9 mouse cellular contexts compared by ENCODE assay signal in the genomic region with DNA sequence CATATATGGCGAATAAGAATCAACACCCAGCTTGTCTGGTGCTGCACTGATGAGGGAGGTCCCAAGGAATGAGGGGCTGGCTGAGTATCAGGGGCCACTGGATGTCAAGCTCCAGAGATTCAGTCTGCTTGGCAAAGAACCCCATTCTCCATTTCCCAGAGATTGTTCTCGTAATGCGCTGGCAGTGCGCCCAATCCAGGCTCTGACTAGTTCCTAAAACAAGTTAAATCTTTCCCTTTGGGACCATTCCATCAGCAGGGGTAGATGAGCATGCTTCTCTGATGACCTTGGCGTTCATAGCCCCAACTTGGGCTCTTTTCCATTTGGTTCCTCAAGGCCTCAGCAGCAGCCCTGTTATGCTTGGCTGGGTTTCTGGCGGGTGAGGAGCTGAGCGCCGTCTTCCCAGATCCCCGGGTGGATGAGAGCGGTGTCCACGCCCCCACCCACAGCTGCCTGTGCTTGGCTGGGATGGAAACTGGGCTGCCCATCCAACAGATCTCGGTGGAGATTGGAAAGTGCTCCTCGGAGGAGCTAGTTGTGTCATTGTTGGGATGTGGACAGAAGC.
DNase-seq lines count a peak whose midpoint lies in the region; ATAC-seq and TF ChIP-seq lines count a peak whose summit lies in the region.
"Had no signal": no experiment of that assay in that cellular context is flagged by ENCODE, and none has a peak within 500 bp of the region (broad histone marks: within the 10 kb centered on the region; RNA-seq: fewer than 3 reads in every experiment).

No protein-coding gene starts in this region.

- H3K27me3 ChIP-seq in forebrain, embryonic 16.5 days (replicated peaks; ENCODE audit: control insufficient read depth, insufficient read depth, low read length), result no peaks in the 10 kb centered on the region
- no peaks in the 10 kb centered on the region for H3K27me3 ChIP-seq in forebrain, embryonic 11.5 days (ENCODE audit: control insufficient read depth, insufficient read depth, low read length)
- no peaks in the 10 kb centered on the region for H3K27me3 ChIP-seq in Patski
- no peaks in the 10 kb centered on the region for H3K27me3 ChIP-seq in kidney, postnatal 0 days (ENCODE audit: insufficient read depth, low read length)
- peaks cover 3% of the 10 kb centered on the region; the same call in 1 of the 2 replicates for H3K27me3 ChIP-seq in forebrain, embryonic 12.5 days
- H3K27me3 ChIP-seq: embryonic facial prominence, embryonic 12.5 days had no signal

- no peak overlapping the region for H3K4me3 ChIP-seq in forebrain, embryonic 16.5 days (replicated peaks; ENCODE audit: low read length)
- no peak overlapping the region for H3K4me3 ChIP-seq in forebrain, embryonic 11.5 days (ENCODE audit: low read depth, low read length)
- H3K4me3 ChIP-seq in kidney, postnatal 0 days (replicated peaks; ENCODE audit: low read depth, low read length), result no peak overlapping the region
- no peak overlapping the region for H3K4me3 ChIP-seq in forebrain, embryonic 12.5 days (replicated peaks)
- H3K4me3 ChIP-seq: embryonic facial prominence, embryonic 12.5 days had no signal

- no peaks in the 10 kb centered on the region for H3K36me3 ChIP-seq in forebrain, embryonic 16.5 days (ENCODE audit: control insufficient read depth, insufficient read depth)
- H3K36me3 ChIP-seq in forebrain, embryonic 11.5 days (ENCODE audit: control insufficient read depth, insufficient read depth, low read length), result no peaks in the 10 kb centered on the region
- no peaks in the 10 kb centered on the region for H3K36me3 ChIP-seq in kidney, postnatal 0 days (ENCODE audit: insufficient read depth, low read length)
- H3K36me3 ChIP-seq in forebrain, embryonic 12.5 days (replicated peaks), result no peaks in the 10 kb centered on the region
- H3K36me3 ChIP-seq: embryonic facial prominence, embryonic 12.5 days had no signal

- no peak for TF ChIP-seq CTCF in Patski (IDR thresholded peaks at IDR 0.05)
- no peak for TF ChIP-seq CTCF in kidney, postnatal 0 days (IDR thresholded peaks at IDR 0.05; ENCODE audit: low read depth)

- intact Hi-C loops in gastrocnemius, postnatal 14 days (cut with DNase I; ENCODE audit: low total_unique reads), result no loop called here

- no peaks in the 10 kb centered on the region for H3K9me3 ChIP-seq in forebrain, embryonic 16.5 days (ENCODE audit: control insufficient read depth, low read length)
- no peaks in the 10 kb centered on the region for H3K9me3 ChIP-seq in forebrain, embryonic 11.5 days (ENCODE audit: control insufficient read depth, low read length)
- H3K9me3 ChIP-seq in kidney, postnatal 0 days (replicated peaks; ENCODE audit: low read length), result no peaks in the 10 kb centered on the region
- no peaks in the 10 kb centered on the region for H3K9me3 ChIP-seq in forebrain, embryonic 12.5 days
- H3K9me3 ChIP-seq: embryonic facial prominence, embryonic 12.5 days had no signal

- H3K9ac ChIP-seq in forebrain, embryonic 16.5 days (replicated peaks; ENCODE audit: low read depth, low read length), result no peak overlapping the region
- no peak overlapping the region for H3K9ac ChIP-seq in forebrain, embryonic 11.5 days (ENCODE audit: low read length)
- no peak overlapping the region for H3K9ac ChIP-seq in kidney, postnatal 0 days (ENCODE audit: low read depth, low read length)
- H3K9ac ChIP-seq in forebrain, embryonic 12.5 days, result no peak overlapping the region
- H3K9ac ChIP-seq: embryonic facial prominence, embryonic 12.5 days had no signal

- peak; percentile 38; the same call in 1 of the 2 replicates for ATAC-seq in forebrain, embryonic 16.5 days
- ATAC-seq in forebrain, embryonic 11.5 days (replicated peaks; ENCODE audit: low FRiP score), result no peak
- ATAC-seq in Patski, result peak; percentile 63
- ATAC-seq in kidney, postnatal 0 days (replicated peaks; ENCODE audit: low FRiP score, low read depth), result peak; percentile 71; the same call in 1 of the 2 replicates
- ATAC-seq in forebrain, embryonic 12.5 days (ENCODE audit: low FRiP score), result no peak

- POLR2A ChIA-PET in Patski (lab: Charles Lee), result interaction anchor here (0.6 kb wide), 1 partner anchor 109 kb away, joined by 3 read pairs; no protein-coding TSS in a partner anchor

- no peak for DNase-seq in forebrain, embryonic 11.5 days (ENCODE audit: low spot score)
- peak; percentile 88 for DNase-seq in Patski (ENCODE audit: low read depth, low spot score)
- peak; percentile 87 for DNase-seq in gastrocnemius, postnatal 14 days
- peak; percentile 83 for DNase-seq in kidney, postnatal 0 days (ENCODE audit: low spot score)
- peak; percentile 83 for DNase-seq in lung, postnatal 14 days
- peak; percentile 66 for DNase-seq in urinary bladder, postnatal 25 days (ENCODE audit: low spot score)

- no peak overlapping the region for H3K27ac ChIP-seq in forebrain, embryonic 16.5 days (ENCODE audit: low read length)
- no peak overlapping the region for H3K27ac ChIP-seq in forebrain, embryonic 11.5 days (ENCODE audit: low read depth, low read length)
- H3K27ac ChIP-seq in kidney, postnatal 0 days, result no peak overlapping the region
- H3K27ac ChIP-seq in forebrain, embryonic 12.5 days, result no peak overlapping the region
- H3K27ac ChIP-seq: embryonic facial prominence, embryonic 12.5 days had no signal

- CTCF ChIA-PET in Patski (lab: Charles Lee), result no interaction called here

- in situ Hi-C loops in Patski (cut with MboI; ENCODE audit: low pct_unique_long_range_greater_than_20kb), result loop anchor here (5.0 kb wide), 1 partner anchor 100 kb away; no protein-coding TSS in a partner anchor

- 73% methylated on average over 13 of the region's 13 CpGs for WGBS in forebrain, embryonic 16.5 days
- 90% methylated on average over 13 of the region's 13 CpGs for WGBS in forebrain, embryonic 11.5 days
- 44% methylated on average over 13 of the region's 13 CpGs for WGBS in kidney, postnatal 0 days
- 86% methylated on average over 13 of the region's 13 CpGs for WGBS in forebrain, embryonic 12.5 days

- no peak overlapping the region for H3K4me2 ChIP-seq in forebrain, embryonic 16.5 days (ENCODE audit: low read length)
- H3K4me2 ChIP-seq in forebrain, embryonic 11.5 days (ENCODE audit: low read depth, low read length, severe bottlenecking), result no peak overlapping the region
- no peak overlapping the region for H3K4me2 ChIP-seq in kidney, postnatal 0 days (ENCODE audit: low read length)
- no peak overlapping the region for H3K4me2 ChIP-seq in forebrain, embryonic 12.5 days
- H3K4me2 ChIP-seq: embryonic facial prominence, embryonic 12.5 days had no signal

- no peaks in the 10 kb centered on the region for H3K4me1 ChIP-seq in forebrain, embryonic 16.5 days (replicated peaks; ENCODE audit: control insufficient read depth, insufficient read depth, low read length)
- H3K4me1 ChIP-seq in forebrain, embryonic 11.5 days (replicated peaks; ENCODE audit: control insufficient read depth, insufficient read depth, low read length), result peaks cover under 1% of the 10 kb centered on the region; the same call in 1 of the 2 replicates
- no peaks in the 10 kb centered on the region for H3K4me1 ChIP-seq in kidney, postnatal 0 days (replicated peaks; ENCODE audit: insufficient read depth, low read length)
- no peaks in the 10 kb centered on the region for H3K4me1 ChIP-seq in forebrain, embryonic 12.5 days
- H3K4me1 ChIP-seq: embryonic facial prominence, embryonic 12.5 days had no signal

Comparison
In these comparisons a context has a peak if more than half of its experiments do, and no peak if none do; other contexts are left out.
1. ATAC-seq: peak in forebrain, embryonic 16.5 days (single experiment), Patski (single experiment) and kidney, postnatal 0 days (single experiment); none in forebrain, embryonic 11.5 days (single experiment) and forebrain, embryonic 12.5 days (single experiment).